Mouse (Mus musculus) kidney, embryonic 14.5 days (tissue): ENCODE measurements around the gene Nptx1. TPM values are rescaled to one million over a fixed set of nuclear protein-coding genes. Genes with fewer than 3 reads are reported as not detected.

Experiments
- ATAC-seq: fragments of 200-750 bp; cut with Nextera tagmentation; 2 replicates; pipeline ENCODE4 v1.8.0; 2017; ENCODE audit warnings: moderate number of reproducible peaks, mild to moderate bottlenecking, moderate TSS enrichment, moderate library complexity; ENCODE audit not compliant: low FRiP score, low TSS enrichment
- H3K27ac ChIP-seq: fragments of 300-500 bp; sonication (generic); 2 replicates; pipeline ENCODE4 v1.5.1; 2014; ENCODE audit warnings: low read depth, mild to moderate bottlenecking, low read length, moderate library complexity, mixed read lengths
- H3K27me3 ChIP-seq: fragments of 300-500 bp; sonication (generic); 2 replicates; pipeline ENCODE4 v1.6.1; 2014; ENCODE audit warnings: mild to moderate bottlenecking, low read length; ENCODE audit not compliant: control insufficient read depth, insufficient read depth
- H3K36me3 ChIP-seq: fragments of 300-500 bp; sonication (generic); 2 replicates; pipeline ENCODE4 v1.6.1; 2014; ENCODE audit warnings: low read length, mixed read lengths; ENCODE audit not compliant: control insufficient read depth, insufficient read depth
- H3K4me1 ChIP-seq: fragments of 300-500 bp; sonication (generic); 2 replicates; pipeline ENCODE4 v1.6.1; 2014; ENCODE audit warnings: low read length, mixed read lengths; ENCODE audit not compliant: control insufficient read depth, insufficient read depth
- H3K4me2 ChIP-seq: fragments of 300-500 bp; sonication (generic); replicated peaks from 2 replicates; pipeline ENCODE4 v1.6.1; 2014; ENCODE audit warnings: low read depth, mild to moderate bottlenecking, low read length
- H3K4me3 ChIP-seq: fragments of 300-500 bp; sonication (generic); 2 replicates; pipeline ENCODE4 v1.5.1; 2014; ENCODE audit warnings: mild to moderate bottlenecking, low read length
- H3K9ac ChIP-seq: fragments of 300-500 bp; sonication (generic); 2 replicates; pipeline ENCODE4 v1.6.1; 2014; ENCODE audit warnings: low read depth, mild to moderate bottlenecking, low read length, moderate library complexity
- H3K9me3 ChIP-seq: fragments of 300-500 bp; sonication (generic); 2 replicates; pipeline ENCODE4 v1.6.1; 2016; ENCODE audit warnings: low read length; ENCODE audit not compliant: control insufficient read depth
- WGBS: fragments of 180-500 bp; shearing (Covaris S2); extraction: QIAGEN DNeasy Blood & Tissue Kit; methylation state at CpG from one replicate; pipeline ENCODE4 v1.1.7; 2014; 5-methylcytosine and 5-hydroxymethylcytosine counted together
- polyA plus RNA-seq: library from polyadenylated mRNA; unstranded; fragments of >200 nt; fragmentation: Nextera tagmentation; extraction: Ambion mirVana; gene quantifications from 2 replicates; pipeline ENCODE4 v1.2.1, GENCODE M21; 2014

Gene Nptx1
- polyA plus RNA-seq, 1 experiment from 2014 or later: 0.53 TPM

- Histone ChIP-seq H3K27me3 (no peaks in the 10 kb centered on the region), H3K9me3 (no peaks in the 10 kb centered on the region), H3K36me3 (no peaks in the 10 kb centered on the region), H3K27ac (no peak overlapping the region), H3K4me3 (no peak overlapping the region), H3K4me2 (no peak overlapping the region), H3K9ac (no peak overlapping the region), H3K4me1 (0 out of 2 replicates have a peak, but pooled peaks cover 4% of the 10 kb centered on the region)
- 84% methylated on average over 6 of the region's 6 CpGs for WGBS
- no peak for ATAC-seq
Measured at GRCm38 (mm10) chr11:119521920-119522710, 25.4 kb downstream of the Nptx1 start.

- no peaks in the 10 kb centered on the region for H3K36me3 ChIP-seq
- H3K9me3 ChIP-seq: no peaks in the 10 kb centered on the region
- H3K27me3 ChIP-seq: no peaks in the 10 kb centered on the region
- H3K4me2 ChIP-seq: no peak overlapping the region
- ATAC-seq: no peak
- H3K27ac ChIP-seq: no peak overlapping the region
- H3K4me1 ChIP-seq: 0 out of 2 replicates have a peak, but pooled peaks cover 4% of the 10 kb centered on the region
- H3K4me3 ChIP-seq: no peak overlapping the region
- H3K9ac ChIP-seq: no peak overlapping the region
Measured at GRCm38 (mm10) chr11:119520713-119521063, 26.9 kb downstream of the Nptx1 start.

DNA sequence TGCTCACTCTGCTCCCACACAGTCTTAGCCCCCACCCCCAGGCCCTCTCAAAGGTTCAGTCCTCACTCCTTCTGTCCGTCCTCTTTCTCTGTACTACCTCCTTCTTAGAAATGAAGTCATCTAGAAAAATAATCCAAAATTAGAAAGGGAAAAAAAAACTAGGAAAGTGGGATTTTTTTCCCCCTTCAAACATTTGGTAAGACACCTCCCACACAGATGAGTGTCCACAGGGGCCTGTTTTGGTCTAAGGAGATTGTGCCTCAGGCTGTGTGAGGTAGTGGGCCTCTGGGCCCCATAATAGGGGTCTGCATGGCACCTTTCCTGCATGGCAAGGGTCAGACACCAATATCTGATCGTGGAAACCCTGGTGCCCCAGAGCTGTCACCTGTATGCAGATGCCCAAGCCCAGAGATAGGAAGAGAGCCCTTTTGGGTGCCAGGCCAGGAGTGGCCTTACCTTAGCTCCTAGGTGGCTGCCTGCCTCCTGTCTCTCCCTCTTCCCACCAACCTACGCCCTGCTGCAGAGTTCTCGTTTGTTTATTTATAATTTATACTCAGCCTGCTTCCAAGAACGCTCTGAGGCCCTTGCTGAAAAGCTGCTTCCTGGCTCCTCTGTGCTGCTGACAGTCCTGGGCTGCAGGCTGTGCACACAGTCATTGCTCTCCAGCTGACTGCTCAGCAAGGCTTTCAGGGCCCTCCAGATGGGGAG, 27.4 kb downstream of the Nptx1 start:
- Histone ChIP-seq H3K4me1 (0 out of 2 replicates have a peak, but pooled peaks cover 5% of the 10 kb centered on the region), H3K27ac (no peak overlapping the region), H3K9me3 (no peaks in the 10 kb centered on the region), H3K4me2 (no peak overlapping the region), H3K36me3 (no peaks in the 10 kb centered on the region), H3K27me3 (no peaks in the 10 kb centered on the region), H3K9ac (no peak overlapping the region), H3K4me3 (no peak overlapping the region)
- WGBS: 57% methylated on average over 5 of the region's 5 CpGs
- no peak for ATAC-seq

DNA sequence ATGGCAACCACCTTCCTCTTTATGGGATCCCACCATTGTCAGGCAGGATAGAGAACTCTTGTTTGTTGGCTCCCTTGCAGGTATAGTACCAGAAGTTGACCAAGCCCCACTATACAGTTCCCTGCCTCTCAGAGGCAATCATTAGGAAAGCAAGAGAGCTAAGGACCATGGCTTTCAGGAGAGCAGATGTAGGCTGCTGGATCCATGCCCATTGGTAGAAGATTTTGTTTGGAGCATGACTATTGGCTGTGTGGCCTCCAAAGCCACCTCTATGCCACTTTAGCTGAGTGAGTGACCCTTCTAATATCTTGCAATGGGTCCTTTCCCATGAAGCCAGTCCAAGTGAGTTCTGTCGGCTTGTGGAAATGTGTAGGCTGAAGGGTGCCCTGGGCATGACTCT, 28.2 kb downstream of the Nptx1 start:
- H3K27me3 ChIP-seq: no peaks in the 10 kb centered on the region; the same call in 1 of the 2 replicates
- H3K4me3 ChIP-seq: no peak overlapping the region
- H3K9me3 ChIP-seq: no peaks in the 10 kb centered on the region
- no peak overlapping the region for H3K9ac ChIP-seq
- no peak overlapping the region for H3K4me2 ChIP-seq
- H3K4me1 ChIP-seq: 0 out of 2 replicates have a peak, but pooled peaks cover 3% of the 10 kb centered on the region
- no peaks in the 10 kb centered on the region for H3K36me3 ChIP-seq
- ATAC-seq: no peak
- 100% methylated on average over 1 of the region's 1 CpGs for WGBS
- H3K27ac ChIP-seq: no peak overlapping the region

DNA sequence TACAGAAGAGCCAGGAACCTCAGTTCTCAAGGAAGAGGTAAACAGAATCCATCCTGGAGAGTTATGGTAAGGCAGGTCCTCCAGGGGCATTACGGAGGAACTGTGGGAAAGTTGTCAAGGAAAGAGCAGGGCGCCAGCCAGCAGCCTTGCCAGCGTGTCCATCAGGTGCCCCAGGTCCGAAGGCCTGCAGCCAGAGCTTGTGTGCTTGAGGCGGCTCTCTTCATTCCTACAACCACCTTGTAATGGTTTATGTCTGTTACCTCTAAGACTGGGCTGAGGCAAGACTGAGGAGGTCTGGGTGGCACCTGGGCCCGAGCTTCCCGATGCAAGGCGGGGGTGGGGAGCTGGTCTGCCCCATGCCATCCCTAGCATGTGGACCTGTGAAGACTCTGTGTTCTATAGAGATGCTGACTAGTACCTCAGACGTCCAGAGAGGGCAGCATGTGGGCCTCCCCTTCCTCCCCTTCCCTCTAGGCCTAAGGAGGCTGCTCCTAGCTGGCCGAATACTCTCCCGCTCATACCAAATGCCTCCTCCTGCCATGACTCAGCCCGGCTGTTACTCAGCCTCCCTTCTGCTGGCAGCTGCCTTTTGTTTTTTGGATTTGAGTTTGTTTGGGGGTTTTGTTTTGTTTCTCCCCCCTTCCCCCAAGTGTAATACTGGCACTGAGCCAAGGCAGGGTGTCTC, 30.7 kb downstream of the Nptx1 start:
- Histone ChIP-seq H3K9me3 (no peaks in the 10 kb centered on the region), H3K9ac (no peak overlapping the region), H3K4me1 (0 out of 2 replicates have a peak, but pooled peaks cover 3% of the 10 kb centered on the region), H3K27me3 (peaks cover 4% of the 10 kb centered on the region; the same call in 1 of the 2 replicates), H3K4me2 (no peak overlapping the region), H3K36me3 (no peaks in the 10 kb centered on the region), H3K27ac (no peak overlapping the region), H3K4me3 (no peak overlapping the region)
- 69% methylated on average over 12 of the region's 12 CpGs for WGBS
- 0 out of 2 replicates have a peak, but pooled peaks have one; percentile 58 for ATAC-seq

GRCm38 (mm10) chr11:119515823-119516676, 31.5 kb downstream of the Nptx1 start:
- Histone ChIP-seq H3K27me3 (peaks cover 4% of the 10 kb centered on the region; the same call in 1 of the 2 replicates), H3K4me1 (0 out of 2 replicates have a peak, but pooled peaks cover 3% of the 10 kb centered on the region), H3K4me2 (no peak overlapping the region), H3K9ac (no peak overlapping the region), H3K27ac (no peak overlapping the region), H3K9me3 (no peaks in the 10 kb centered on the region), H3K36me3 (no peaks in the 10 kb centered on the region), H3K4me3 (no peak overlapping the region)
- ATAC-seq: no peak
- WGBS: 72% methylated on average over 16 of the region's 16 CpGs

DNA sequence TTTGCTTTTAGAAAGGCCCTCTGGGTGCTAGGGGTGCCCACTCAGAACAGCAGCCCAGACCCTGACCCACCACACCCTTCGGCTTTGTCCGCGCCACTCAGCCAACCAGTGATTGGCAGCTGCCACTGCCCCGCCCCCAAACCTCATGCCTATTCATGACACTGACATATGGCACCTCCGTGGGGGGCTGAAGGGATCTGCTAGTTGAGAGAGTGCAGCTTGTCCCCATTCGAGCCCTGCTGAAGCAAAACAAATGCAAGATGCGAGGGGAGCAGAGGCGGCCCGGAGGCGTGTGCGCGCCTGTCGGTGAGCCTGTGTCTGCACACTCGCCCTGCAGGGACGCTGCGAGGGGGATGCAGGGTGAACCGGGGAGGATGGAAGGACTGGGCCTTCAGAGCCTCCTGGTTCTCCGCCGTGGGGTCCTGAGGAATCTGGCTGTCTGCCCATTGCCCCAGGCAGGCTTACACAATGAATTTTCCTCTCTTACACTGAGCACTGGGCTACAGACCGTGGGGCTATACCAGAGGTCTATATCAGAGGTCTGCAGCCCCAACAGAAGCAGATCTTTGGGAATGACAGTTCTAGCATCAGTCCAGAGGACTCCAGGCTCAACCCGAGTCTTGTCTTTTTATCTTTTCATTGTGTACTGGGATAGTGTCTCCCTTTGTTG, 32.5 kb downstream of the Nptx1 start:
- Histone ChIP-seq H3K9me3 (no peaks in the 10 kb centered on the region), H3K4me1 (0 out of 2 replicates have a peak, but pooled peaks cover 3% of the 10 kb centered on the region), H3K4me3 (peak overlapping the region; percentile 22; the same call in 1 of the 2 replicates), H3K27me3 (peaks cover 4% of the 10 kb centered on the region; the same call in 1 of the 2 replicates), H3K27ac (no peak overlapping the region), H3K9ac (peak overlapping the region; percentile 28; the same call in 1 of the 2 replicates), H3K4me2 (peak overlapping the region; percentile 37), H3K36me3 (no peaks in the 10 kb centered on the region)
- WGBS: 2% methylated on average over 21 of the region's 21 CpGs
- peak; percentile 26; the same call in 1 of the 2 replicates for ATAC-seq
